Mouse (Mus musculus): Measurements from ENCODE around the gene Olfr901.
"Not testable (repeated sequence)": the region's sequence is repeated elsewhere in the genome, so short reads cannot be mapped to it uniquely, and the experiment has no call there.

The Olfr901 gene

GRCm38 (mm10) chr9:38429155-38429554, at the start of gene Olfr901:
TSS of gene Olfr901 (plus strand) at chr9:38429455.
- no peak for DNase-seq (ENCODE audit: low spot score in 2 of 2)

- DNase-seq (ENCODE audit: low spot score in 2 of 2), result no peak
These were observed 27.9 kb upstream of the Olfr901 start, which contains the start of gene Olfr147 for GRCm38 (mm10) chr9:38401398-38401797. TSS of gene Olfr147 (plus strand) at chr9:38401698.

GRCm38 (mm10) chr9:38407502-38407901, 21.8 kb upstream of the Olfr901 start:
- not testable (repeated sequence) for DNase-seq (ENCODE audit: low spot score in 2 of 2)

GRCm38 (mm10) chr9:38413502-38413901, 15.8 kb upstream of the Olfr901 start:
- DNase-seq (ENCODE audit: low spot score in 2 of 2), result not testable (repeated sequence)

- no peak for DNase-seq (ENCODE audit: low spot score in 2 of 2)
These were observed 5.5 kb upstream of the Olfr901 start for GRCm38 (mm10) chr9:38423801-38424200.

GRCm38 (mm10) chr9:38427026-38427425, 2.2 kb upstream of the Olfr901 start:
- DNase-seq (ENCODE audit: low spot score in 2 of 2), result no peak

GRCm38 (mm10) chr9:38447352-38447751, 18.1 kb downstream of the Olfr901 start, which contains the start of gene Olfr902:
TSS of gene Olfr902 (plus strand) at chr9:38447652.
- no peak for DNase-seq (ENCODE audit: low spot score in 2 of 2)

GRCm38 (mm10) chr9:38462844-38463243, 33.6 kb downstream of the Olfr901 start, which contains the start of gene Olfr904:
TSS of gene Olfr904 (plus strand) at chr9:38463144.
- no peak for DNase-seq (ENCODE audit: low spot score in 2 of 2)

GRCm38 (mm10) chr9:38470807-38471206, 41.6 kb downstream of the Olfr901 start, which contains the start of gene Olfr905:
TSS of gene Olfr905 (plus strand) at chr9:38471107.
- no peak for DNase-seq (ENCODE audit: low spot score in 2 of 2)

All from spleen, postnatal 4 days (tissue).